Mouse (Mus musculus): Measurements from ENCODE around the gene Odc1. TPM values are rescaled to one million over a fixed set of nuclear protein-coding genes. Genes with fewer than 3 reads are reported as not detected.
"Not testable (repeated sequence)": the region's sequence is repeated elsewhere in the genome, so short reads cannot be mapped to it uniquely, and the experiment has no call there.

Gene Odc1
- 100 to 1,000 TPM; 212 to 228 TPM for total RNA-seq (2021)
- long read RNA-seq, experiment 1, transcript Odc1-201 (12 exons, 2,208 nt) = major isoform, 77 of 100 reads
- long read RNA-seq, experiment 1, partial matches to known transcripts = 13 of 100 reads
- long read RNA-seq, experiment 1, other reads (novel, unspliced or antisense) = 10 of 100 reads
- long read RNA-seq, experiment 2, transcript Odc1-201 (12 exons, 2,208 nt) = major isoform, 248 of 302 reads
- long read RNA-seq, experiment 2, partial matches to known transcripts = 23 of 302 reads
- long read RNA-seq, experiment 2, other reads (novel, unspliced or antisense) = 31 of 302 reads

DNA sequence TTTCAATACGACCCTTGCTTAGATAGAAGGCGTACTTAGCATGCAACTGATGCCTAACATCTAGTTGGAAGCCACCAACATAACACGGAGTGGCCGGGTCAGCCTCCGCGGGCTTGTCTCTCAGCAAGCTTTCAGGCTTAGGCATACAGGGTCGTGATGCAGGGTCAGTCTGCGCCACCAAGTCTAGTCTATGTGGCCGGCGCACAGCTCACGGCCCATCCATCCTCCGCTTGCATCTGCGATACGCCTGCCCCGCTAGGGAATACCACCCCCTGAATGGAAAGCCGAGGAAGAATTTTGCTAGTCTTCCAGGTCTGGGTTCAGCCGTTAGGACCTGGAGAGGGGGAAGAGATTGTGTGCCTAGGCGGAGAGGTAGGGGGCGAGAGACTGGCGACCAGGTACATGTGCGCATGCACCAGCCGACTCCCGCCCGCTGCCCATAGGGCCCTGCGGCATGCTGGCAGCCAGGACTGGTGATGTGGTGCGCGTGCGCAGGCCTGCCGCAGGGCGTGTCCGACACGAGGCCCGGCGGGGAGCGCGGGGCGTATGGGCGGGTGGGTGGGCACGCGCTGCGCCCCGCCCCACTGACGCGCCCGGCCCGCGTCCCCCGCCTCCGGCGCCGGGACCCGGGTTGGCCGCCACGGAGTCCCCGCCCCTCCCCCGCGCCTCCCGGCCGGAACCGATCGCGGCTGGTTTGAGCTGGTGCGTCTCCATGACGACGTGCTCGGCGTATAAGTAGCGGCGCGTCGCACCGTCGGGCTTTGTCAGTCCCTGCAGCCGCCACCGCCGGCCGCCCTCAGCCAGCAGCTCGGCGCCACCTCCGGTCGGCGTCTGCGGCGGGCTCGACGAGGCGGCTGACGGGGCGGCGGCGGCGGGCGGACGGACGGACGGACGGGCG lies at the start of gene Odc1:
Gene Odc1, plus strand, starts transcription at position 586 of the 898 bp plus-strand sequence.
- DNase-seq (ENCODE audit: low spot score in 2 of 2) = peak; percentile 98

DNA sequence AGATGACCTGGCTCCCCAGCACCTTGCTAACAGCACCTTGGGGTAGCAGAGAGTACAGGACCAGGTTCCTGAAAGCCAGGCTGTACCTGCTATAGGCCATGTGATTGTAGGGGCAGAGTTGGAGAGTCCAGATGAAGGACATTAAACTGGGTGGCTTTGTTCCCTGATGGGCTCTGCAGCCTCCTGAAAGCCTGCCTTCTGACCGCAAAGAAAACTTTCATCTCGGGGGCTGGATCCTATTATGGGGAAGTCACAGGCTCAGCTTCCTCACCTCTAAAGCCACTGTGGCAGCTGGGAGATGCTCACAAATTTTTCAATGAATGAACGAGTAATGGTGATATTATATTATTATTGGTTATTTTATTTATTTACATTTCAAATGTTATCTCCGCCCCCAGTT lies 49.8 kb upstream of the Odc1 start:
- no peak for DNase-seq (ENCODE audit: low spot score in 2 of 2)

DNA sequence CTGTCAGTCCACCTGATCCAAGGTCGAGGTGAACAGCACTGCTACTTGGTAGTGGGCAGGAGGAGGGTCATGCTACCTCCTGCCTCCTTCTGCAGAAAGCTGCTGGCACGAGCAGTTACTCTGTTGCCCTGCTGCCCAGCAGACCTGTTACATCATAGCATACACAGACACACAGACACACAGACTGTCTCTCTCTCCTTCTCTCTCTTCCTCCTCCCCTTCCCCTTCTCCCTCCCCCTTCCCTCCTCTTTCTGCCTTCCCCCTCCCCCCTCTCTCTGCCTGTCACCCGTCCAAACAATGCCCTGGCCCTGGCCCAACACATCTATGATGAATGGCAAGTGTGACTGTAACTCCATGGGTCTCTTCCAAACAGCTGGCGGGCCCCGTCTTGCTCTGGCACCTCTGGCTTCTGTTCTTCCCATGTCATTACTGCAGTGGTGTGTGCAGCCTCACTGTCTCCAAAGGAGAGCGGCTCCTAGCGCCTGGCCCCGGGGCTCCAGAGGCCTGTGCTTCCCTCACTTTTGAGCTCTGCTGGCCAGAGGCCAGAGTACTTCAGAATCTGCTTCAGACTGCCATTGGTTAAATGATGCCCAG lies 48.6 kb upstream of the Odc1 start:
- DNase-seq (ENCODE audit: low spot score in 2 of 2) = peak in 1 of 2 experiments; percentile 51

DNA sequence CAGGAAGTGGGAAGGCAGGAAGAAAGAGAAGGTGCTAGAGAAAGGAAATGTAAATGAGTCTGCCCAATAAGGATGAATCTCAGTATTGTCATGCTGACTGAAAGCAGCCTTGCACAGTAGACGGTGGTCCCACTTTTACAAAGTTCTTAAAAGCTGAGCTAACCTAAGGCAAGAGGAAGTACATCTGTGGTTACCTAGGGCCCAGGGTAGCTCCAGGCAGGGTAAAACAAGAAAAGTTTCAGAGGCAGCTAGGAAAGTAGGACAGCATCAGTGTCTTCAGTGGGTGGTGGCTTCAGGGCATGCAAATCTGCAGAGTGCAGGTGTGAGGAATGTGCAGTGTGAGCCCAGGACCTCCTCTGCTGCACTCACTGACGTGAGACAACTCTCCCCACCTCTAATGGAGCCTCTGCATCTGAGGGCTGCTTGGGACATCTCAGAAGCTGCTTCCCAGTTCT lies 38.9 kb upstream of the Odc1 start:
- no peak for DNase-seq (ENCODE audit: low spot score in 2 of 2)

DNA sequence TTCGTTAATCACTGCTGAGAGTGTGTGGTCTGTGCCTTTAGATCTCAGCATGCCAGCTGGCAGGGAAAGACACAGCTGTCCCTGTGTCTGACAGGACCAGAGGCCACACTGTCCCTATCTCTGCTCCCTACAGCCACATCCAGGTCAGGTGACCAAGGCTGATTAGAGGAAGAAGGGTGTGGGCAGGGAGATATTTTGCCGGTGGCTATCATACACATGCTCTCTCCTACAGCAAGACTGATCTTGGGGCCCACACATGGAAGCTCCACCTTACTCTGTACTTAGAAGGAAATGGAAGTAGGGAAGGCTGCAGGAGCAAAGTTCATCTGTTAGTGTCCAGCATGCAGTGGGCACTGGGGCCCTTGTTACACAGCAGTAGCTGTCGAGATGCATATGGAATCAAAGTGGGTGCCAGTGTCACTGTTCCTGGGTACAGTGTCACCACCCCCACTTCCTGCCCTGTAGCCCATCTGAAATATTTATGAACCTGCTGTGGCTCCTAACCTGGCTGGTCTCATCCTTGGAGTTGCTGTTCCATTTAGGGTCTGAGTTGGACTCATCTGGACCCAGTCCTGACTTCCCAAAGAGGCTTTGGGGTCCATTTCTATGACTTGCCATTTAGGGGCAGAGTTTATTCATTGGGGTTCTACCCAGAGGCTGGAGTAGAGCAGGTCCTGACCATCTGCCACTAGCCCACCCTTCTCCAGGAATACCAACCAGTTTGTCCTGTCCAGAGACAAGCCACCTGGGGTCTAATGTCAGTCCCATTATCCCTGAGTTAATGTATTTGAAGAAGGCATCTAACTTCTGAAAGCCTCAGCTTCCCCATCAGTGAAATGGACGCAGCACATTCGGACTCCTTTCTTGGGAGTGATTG lies 38.2 kb upstream of the Odc1 start:
- DNase-seq (ENCODE audit: low spot score in 2 of 2) = no peak

DNA sequence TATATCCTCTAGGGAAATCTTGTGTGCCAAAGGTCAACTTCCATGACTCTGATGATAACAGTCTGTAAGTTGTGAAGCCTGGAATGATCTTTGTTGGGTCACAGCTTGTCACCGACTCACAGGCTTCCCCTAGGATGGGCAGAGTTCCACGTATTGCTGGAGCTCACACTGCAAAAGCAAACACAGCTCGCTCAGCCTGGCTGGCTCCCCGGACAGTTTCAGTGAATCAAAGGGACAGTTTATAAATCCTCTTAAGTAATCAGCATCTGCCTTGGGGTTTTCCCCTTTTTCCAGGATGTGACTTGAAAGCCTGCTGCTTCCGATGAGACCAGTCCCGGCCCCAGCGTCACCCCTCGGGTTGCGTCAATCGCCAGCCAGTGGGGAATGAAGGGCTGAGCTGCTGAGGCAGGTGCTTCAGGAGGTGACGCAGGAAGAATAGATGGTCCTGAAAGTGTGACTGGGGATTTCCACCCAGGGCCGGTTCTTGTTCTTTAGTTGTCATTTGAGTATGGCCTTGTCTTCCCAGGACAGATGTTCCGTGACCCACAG lies 37.5 kb upstream of the Odc1 start:
- no peak for DNase-seq (ENCODE audit: low spot score in 2 of 2)

DNA sequence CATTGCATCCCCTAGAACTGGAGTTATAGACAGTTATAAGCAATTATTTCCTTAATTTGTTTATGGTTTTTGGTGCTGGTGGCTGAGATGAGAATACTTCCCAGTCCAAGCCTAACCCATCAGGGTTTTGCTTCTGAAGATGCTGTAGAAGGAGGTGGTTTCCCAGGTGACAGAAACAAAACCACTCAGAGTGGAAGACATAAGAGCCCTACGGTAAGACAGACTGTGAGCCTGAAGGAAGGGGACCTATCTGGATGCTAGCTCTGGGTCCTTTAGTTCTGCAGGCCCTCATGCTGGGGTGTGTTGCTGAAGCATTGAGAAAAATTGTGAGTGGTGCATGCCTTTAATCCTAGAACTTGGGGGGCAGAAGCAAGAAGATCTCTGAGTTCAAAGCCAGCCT lies 35.3 kb upstream of the Odc1 start:
- no peak for DNase-seq (ENCODE audit: low spot score in 2 of 2)

DNA sequence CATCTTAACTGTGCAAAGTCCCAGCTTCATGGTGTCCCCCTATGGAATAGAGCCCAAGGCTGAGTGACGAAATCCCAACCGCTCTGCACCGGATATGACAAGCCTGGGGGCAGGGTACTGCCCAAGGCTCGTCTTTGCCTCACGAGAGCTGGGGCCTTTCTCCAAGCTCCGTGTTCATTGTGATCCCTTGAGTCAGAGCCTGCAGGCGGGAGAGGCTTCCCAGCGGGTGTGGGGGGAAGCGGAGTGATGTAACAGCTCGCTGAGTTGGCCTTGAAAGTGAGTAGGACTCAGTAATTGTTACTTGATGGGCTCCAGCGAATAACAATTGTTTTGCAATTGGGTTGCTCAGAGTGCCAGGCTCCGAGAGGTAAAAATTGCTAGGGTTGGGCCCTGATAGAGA lies 34.4 kb upstream of the Odc1 start:
- DNase-seq (ENCODE audit: low spot score in 2 of 2) = peak; percentile 41 to 72

DNA sequence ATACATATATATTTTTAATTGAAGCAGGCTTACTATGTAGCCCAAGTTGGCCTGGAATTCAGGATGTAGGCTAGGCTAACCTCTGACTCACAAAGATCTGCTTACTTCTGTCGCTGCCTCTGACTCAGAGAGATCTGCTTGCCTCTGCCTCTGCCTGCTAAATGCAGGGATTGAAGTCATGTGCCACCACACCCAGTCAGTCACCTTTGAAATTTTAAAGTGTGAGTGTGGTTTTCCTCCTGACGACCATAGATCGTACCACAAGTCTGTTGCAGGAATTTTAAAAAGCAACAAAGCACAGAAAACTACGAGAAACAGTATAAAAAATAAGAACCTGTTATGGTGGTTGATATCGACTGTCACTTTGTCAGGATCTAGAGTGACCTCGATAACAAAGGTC lies 33.6 kb upstream of the Odc1 start:
- no peak for DNase-seq (ENCODE audit: low spot score in 2 of 2)

DNA sequence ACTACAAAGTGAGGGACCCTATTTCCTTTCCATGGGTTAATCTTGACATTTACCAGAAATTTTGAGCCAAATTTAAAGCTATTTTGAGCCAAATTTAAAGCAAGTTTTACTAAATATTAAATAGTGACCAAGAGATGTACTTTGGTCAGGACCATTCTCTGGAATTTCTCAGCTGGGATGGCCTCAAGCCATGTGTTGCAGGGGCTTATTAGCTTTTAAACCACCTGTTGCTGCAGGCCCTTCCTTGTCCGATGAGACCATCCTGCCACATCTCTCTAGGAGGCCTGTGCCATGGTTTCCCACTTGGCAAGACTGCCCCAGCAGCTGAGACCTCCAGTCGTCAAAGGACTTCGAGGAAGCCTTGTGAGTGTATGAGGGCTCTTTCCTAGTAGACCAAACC lies 15.4 kb upstream of the Odc1 start:
- DNase-seq (ENCODE audit: low spot score in 2 of 2) = no peak

DNA sequence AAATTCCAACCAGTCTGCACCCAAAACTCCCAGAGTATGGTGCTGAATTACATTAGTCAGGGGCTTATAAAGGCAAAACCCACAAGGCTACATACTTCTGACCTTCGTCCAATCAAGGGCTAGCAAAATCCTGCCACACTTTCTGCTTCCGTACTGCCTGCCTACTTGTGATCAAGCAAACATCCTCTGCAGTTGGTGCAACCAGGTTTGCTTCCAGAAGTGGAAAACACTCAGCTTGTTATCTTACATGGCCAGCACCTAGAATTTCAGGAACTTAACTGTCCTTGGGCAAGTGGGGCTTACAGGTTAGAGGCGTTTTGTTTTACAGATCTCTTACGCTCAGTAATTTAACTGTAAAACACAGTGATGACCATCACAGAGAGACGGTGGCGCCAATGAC lies 14.9 kb upstream of the Odc1 start:
- DNase-seq (ENCODE audit: low spot score in 2 of 2) = no peak

DNA sequence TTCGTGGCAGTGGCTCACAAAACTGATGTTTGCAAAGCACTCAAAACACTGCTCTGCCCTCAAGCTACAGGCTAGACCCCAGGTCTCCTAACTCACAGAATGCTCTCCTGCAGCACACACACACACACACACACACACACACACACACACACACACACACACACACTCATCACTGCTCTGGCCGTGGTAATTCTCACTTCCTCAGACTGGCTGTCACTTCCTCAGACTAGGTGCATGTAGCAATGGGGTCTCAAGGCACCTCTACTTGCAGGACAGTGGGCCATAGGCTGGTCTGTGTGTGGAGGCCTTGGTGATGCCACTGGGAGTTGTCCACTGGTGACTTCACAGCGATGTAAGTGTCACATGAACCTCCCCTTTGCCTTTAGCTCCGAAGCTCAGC lies 13.8 kb upstream of the Odc1 start:
- DNase-seq (ENCODE audit: low spot score in 2 of 2) = no peak

DNA sequence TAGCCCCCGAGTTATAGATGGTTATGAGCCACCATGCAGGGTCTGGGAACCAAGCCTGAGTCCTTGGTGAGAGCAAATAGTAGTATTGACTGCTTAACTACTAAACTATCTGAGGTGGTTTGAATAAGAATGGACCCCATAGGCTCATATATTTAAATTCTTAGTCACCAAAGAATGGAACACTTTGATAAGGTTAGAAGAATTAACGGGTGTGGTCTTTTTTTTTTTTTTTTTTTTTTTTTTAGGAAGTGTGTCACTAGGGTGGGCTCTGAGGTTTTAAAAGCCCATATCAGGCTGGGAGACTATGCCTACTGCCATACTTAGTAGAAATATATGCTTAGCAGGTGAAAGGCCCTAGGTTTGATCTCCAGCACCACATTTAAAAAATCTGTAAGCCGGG lies 8.4 kb upstream of the Odc1 start:
- DNase-seq (ENCODE audit: low spot score in 2 of 2) = no peak

DNA sequence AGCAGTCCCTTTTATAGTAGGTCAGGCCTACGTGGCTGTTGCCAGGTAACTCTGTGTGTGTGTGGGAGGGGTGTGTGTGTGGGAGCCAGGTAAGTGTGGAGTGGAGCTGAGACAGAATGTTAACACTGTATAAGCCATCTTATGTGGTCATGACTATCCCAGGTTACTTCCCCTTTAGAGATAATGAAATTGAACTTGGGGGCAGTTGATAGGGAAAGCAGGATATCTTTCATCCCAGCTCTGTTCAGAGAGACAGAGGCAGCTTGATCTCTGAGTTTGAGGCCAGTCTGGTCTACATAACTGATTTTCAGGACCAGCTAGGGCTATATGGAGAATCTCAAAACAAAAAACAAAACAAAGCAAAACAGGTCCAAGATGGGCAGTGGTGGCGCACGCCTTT lies 7.4 kb upstream of the Odc1 start:
- no peak for DNase-seq (ENCODE audit: low spot score in 2 of 2)

DNA sequence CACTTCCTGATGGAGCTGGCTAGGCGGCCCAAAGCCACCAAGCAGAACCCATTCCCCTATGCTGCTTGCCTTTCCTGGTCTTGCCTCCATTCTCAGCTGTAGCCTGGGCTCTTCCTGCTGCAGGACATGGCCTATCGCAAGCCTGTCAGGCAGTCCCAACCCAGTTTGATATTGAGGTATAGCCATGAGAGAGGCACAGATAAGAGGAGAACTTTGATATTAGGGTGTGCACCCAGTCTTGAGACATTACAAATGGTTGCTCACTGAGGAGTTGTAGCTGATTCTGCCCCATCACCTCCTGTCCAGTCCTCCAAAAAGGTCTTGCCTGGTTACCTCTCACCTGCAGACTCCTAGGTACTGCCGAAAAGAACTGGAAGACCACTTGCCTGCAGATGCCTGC lies 6.5 kb upstream of the Odc1 start:
- no peak for DNase-seq (ENCODE audit: low spot score in 2 of 2)

DNA sequence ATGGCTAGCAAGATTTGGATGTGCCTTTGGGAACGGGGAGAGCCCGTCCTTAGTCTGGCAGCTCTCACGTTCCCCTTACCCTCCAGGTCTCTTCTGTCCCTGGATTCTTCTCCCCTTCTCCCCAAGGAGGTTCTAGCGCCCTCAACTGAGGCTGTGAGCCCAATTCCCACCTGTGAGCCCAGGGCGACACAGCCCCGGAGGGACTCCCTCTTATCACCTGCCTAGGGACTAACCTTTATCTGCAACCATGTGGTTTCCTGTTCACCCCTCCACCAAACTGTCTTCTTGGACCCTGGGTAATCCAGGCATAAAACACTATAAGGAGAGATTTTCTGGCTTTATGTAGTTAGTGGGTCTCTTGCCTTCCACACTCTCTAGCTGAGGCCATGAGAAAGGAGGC lies 5.6 kb upstream of the Odc1 start:
- no peak for DNase-seq (ENCODE audit: low spot score in 2 of 2)

DNA sequence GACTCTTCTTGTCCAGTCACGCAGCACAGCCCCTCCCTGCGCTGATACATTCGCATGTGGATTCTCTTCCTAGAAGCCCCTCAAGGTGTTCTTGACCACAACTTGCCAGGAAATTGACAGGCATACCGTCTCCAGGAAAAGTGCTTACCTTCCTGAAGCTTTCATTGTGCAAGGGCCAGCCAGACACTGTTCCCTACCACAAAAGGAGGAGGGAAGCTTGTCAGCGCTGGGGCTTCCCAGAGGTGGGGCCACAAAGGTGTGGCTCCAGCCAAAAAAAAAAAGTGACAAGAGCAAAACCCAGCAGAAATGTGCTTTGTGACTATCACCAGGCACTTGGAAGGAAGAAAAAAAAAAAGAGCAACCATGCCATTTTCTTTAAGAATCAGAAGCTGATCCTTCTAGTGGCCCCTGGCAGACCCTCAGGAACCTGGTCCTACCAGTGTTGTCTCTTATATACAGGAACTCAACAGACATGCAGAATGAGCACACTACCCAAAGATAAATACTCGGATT lies 4.5 kb upstream of the Odc1 start:
- no peak for DNase-seq (ENCODE audit: low spot score in 2 of 2)

DNA sequence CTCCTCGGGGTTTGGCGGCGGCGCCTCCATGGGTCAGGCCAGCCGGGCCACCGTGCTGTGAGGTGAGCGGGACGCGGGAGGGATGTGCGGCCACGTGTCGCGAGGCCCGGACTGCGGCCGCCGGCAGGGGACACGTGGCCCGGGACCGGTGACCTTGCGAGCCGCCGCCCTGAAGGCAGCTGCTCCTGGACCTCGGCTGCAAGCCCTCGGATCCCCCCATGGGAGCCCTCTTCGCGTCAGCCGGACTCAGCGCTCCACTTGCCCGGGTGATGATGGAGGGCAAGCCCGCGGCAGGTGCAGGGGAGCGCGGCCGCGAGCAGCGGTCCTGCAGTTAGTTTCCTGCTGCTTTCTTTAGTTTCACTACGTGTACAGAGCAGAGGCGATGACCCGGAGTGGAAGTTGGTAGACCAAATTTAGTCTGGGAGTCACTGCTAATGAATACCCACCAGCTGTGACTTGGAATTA lies 545 bp downstream of the Odc1 start:
- DNase-seq (ENCODE audit: low spot score in 2 of 2) = peak in 1 of 2 experiments; percentile 42

DNA sequence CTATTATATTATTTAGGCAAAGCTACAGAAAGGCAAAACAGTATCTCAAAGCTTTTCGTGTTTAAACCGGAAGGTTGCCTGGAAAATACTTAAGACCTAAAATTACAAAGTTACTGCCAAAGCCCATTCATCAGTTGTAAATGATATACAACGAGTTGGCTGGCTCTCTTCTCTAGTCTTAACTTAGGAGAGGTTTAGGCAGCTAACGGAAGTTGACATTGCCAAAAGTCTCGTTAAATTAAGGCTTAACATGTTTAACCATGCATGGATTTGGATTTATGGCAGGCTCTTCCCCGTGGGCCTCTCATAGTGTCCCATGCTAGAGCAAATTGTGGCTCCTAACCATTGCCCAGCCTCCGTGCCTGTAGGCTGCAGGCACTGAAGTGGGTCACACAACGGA lies 1.3 kb downstream of the Odc1 start:
- DNase-seq (ENCODE audit: low spot score in 2 of 2) = no peak

DNA sequence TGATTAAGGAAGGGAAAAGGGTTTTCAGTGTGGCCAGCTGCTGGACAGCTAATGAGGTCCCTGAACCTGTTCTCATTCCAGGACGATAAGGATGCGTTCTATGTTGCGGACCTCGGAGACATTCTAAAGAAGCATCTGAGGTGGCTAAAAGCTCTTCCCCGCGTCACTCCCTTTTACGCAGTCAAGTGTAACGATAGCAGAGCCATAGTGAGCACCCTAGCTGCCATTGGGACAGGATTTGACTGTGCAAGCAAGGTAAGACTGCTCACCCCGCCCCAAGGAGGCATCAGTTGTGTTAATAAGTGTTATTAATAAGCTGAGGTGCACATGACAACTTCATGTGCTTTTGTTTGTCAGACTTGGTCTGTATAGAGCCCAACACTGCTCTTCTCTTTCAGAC lies 3.0 kb downstream of the Odc1 start:
- DNase-seq (ENCODE audit: low spot score in 2 of 2) = not testable (repeated sequence)

All from adrenal gland, postnatal 4 days (tissue).